Mouse (Mus musculus) limb, embryonic 14.5 days (tissue): ENCODE results near the gene Rpl35. TPM values are rescaled to one million over a fixed set of nuclear protein-coding genes. Genes with fewer than 3 reads are reported as not detected.
A peak's percentile ranks its signal among the peaks of the same experiment; 100 is the strongest.
"Not testable (repeated sequence)": the region's sequence is repeated elsewhere in the genome, so short reads cannot be mapped to it uniquely, and the experiment has no call there.

Experiments used
- ATAC-seq: fragments of 200-750 bp; cut with Nextera tagmentation; 2 replicates; pipeline ENCODE4 v1.8.0; 2017; ENCODE audit warnings: low read depth, moderate number of reproducible peaks, moderate TSS enrichment; ENCODE audit not compliant: low FRiP score
- DNase-seq: peaks from one replicate; pipeline ENCODE4 v3.0.0-alpha.2; 2015; ENCODE audit warnings: low spot score
- H3K27ac ChIP-seq: fragments of 300-500 bp; sonication (generic); replicated peaks from 2 replicates; pipeline ENCODE4 v1.5.1; 2014; ENCODE audit warnings: low read depth, mild to moderate bottlenecking, low read length, moderate library complexity, mixed read lengths
- H3K27me3 ChIP-seq: fragments of 300-500 bp; sonication (generic); 2 replicates; pipeline ENCODE4 v1.6.1; 2014; ENCODE audit warnings: low read length, mixed read lengths; ENCODE audit not compliant: control insufficient read depth, insufficient read depth
- H3K36me3 ChIP-seq: fragments of 300-500 bp; sonication (generic); 2 replicates; pipeline ENCODE4 v1.6.1; 2014; ENCODE audit warnings: mild to moderate bottlenecking, low read length, moderate library complexity, mixed read lengths; ENCODE audit not compliant: control insufficient read depth, insufficient read depth
- H3K4me1 ChIP-seq: fragments of 300-500 bp; sonication (generic); 2 replicates; pipeline ENCODE4 v1.6.1; 2014; ENCODE audit warnings: antibody characterized with exemption, low read length, mixed read lengths; ENCODE audit not compliant: control insufficient read depth, insufficient read depth
- H3K4me2 ChIP-seq: fragments of 300-500 bp; sonication (generic); replicated peaks from 2 replicates; pipeline ENCODE4 v1.6.1; 2014; ENCODE audit warnings: low read depth, mild to moderate bottlenecking, low read length, moderate library complexity; ENCODE audit not compliant: severe bottlenecking
- H3K4me3 ChIP-seq: fragments of 300-500 bp; sonication (generic); replicated peaks from 2 replicates; pipeline ENCODE4 v1.5.1; 2014; ENCODE audit warnings: low read length
- H3K9ac ChIP-seq: fragments of 300-500 bp; sonication (generic); 2 replicates; pipeline ENCODE4 v1.6.1; 2014; ENCODE audit warnings: mild to moderate bottlenecking, low read depth, low read length, moderate library complexity; ENCODE audit not compliant: severe bottlenecking
- H3K9me3 ChIP-seq: fragments of 300-500 bp; sonication (generic); 2 replicates; pipeline ENCODE4 v1.6.1; 2016; ENCODE audit warnings: low read length; ENCODE audit not compliant: control insufficient read depth
- POLR2A ChIP-seq: fragments of 200-500 bp; IDR thresholded peaks from 2 replicates; pipeline ENCODE4 v1.8.0; 2012; ENCODE audit warnings: inconsistent platforms, mild to moderate bottlenecking, moderate library complexity, borderline replicate concordance; ENCODE audit not compliant: insufficient read depth, insufficient read length; ENCODE audit errors: extremely low read depth
- WGBS: fragments of 180-500 bp; shearing (Covaris S2); extraction: QIAGEN DNeasy Blood & Tissue Kit; methylation state at CpG from one replicate; pipeline ENCODE4 v1.1.7; 2014; 5-methylcytosine and 5-hydroxymethylcytosine counted together
- polyA plus RNA-seq, 2 experiments: library from polyadenylated mRNA; depleted of rRNA in 1 of 2; stranded (reverse) in 1 of 2; unstranded in 1 of 2; fragments of >200 nt; fragmentation: Nextera tagmentation in 1 of 2; extraction: Ambion mirVana in 1 of 2; gene quantifications; 2 replicates each; pipeline versions ENCODE4 v1.2.1 to v1.2.3; 2012 to 2014

Rpl35 gene
- polyA plus RNA-seq, 2 experiments = 806 to 1,116 TPM

- Histone ChIP-seq H3K4me1 (peaks cover 10% of the 10 kb centered on the region), H3K27ac (no peak overlapping the region), H3K9me3 (no peaks in the 10 kb centered on the region), H3K4me2 (no peak overlapping the region), H3K4me3 (no peak overlapping the region), H3K36me3 (peaks cover 59% of the 10 kb centered on the region), H3K27me3 (no peaks in the 10 kb centered on the region), H3K9ac (no peak overlapping the region)
- TF ChIP-seq POLR2A = no peak
- no peak for ATAC-seq
- DNase-seq = no peak
- 87% methylated on average over 7 of the region's 7 CpGs for WGBS
Observed at GRCm38 (mm10) chr2:39012768-39013279, 7.4 kb upstream of the Rpl35 start.

- no peaks in the 10 kb centered on the region for H3K27me3 ChIP-seq
- H3K27ac ChIP-seq = no peak overlapping the region
- no peak for DNase-seq
- 83% methylated on average over 3 of the region's 3 CpGs for WGBS
- ATAC-seq = no peak
- H3K4me2 ChIP-seq = no peak overlapping the region
- H3K4me1 ChIP-seq = peaks cover 14% of the 10 kb centered on the region
- H3K9me3 ChIP-seq = no peaks in the 10 kb centered on the region
- peaks cover 50% of the 10 kb centered on the region for H3K36me3 ChIP-seq
- no peak overlapping the region for H3K4me3 ChIP-seq
- no peak for TF ChIP-seq POLR2A
- H3K9ac ChIP-seq = no peak overlapping the region
Observed at GRCm38 (mm10) chr2:39011971-39012370, 6.5 kb upstream of the Rpl35 start.

- Histone ChIP-seq H3K27me3 (no peaks in the 10 kb centered on the region), H3K9me3 (no peaks in the 10 kb centered on the region), H3K36me3 (peaks cover 44% of the 10 kb centered on the region), H3K4me3 (no peak overlapping the region), H3K4me1 (peaks cover 14% of the 10 kb centered on the region), H3K9ac (no peak overlapping the region), H3K4me2 (no peak overlapping the region), H3K27ac (no peak overlapping the region)
- ATAC-seq = no peak
- no peak for TF ChIP-seq POLR2A
- DNase-seq = no peak
Observed at GRCm38 (mm10) chr2:39011264-39011663, 5.8 kb upstream of the Rpl35 start.

- not testable (repeated sequence) for H3K9me3 ChIP-seq, DNase-seq, H3K4me3 ChIP-seq, H3K27me3 ChIP-seq, H3K4me2 ChIP-seq, H3K27ac ChIP-seq, H3K9ac ChIP-seq, ATAC-seq
- Histone ChIP-seq H3K36me3 (peaks cover 32% of the 10 kb centered on the region), H3K4me1 (peaks cover 21% of the 10 kb centered on the region)
- WGBS = 97% methylated on average over 5 of the region's 5 CpGs
Observed at GRCm38 (mm10) chr2:39010144-39010543, 4.7 kb upstream of the Rpl35 start.

GRCm38 (mm10) chr2:39008954-39009365 lies 3.5 kb upstream of the Rpl35 start:
- Histone ChIP-seq H3K4me1 (peaks cover 23% of the 10 kb centered on the region), H3K27me3 (no peaks in the 10 kb centered on the region), H3K9ac (peak overlapping the region; percentile 90), H3K27ac (peak overlapping the region; percentile 82; the same call in 1 of the 2 replicates), H3K36me3 (peaks cover 22% of the 10 kb centered on the region), H3K9me3 (no peaks in the 10 kb centered on the region), H3K4me2 (peak overlapping the region; percentile 62), H3K4me3 (peak overlapping the region; percentile 86)
- no peak for DNase-seq
- no peak for TF ChIP-seq POLR2A
- no peak for ATAC-seq
- WGBS = 25% methylated on average over 3 of the region's 3 CpGs

GRCm38 (mm10) chr2:39008350-39008851 lies 3.0 kb upstream of the Rpl35 start:
- peak overlapping the region; percentile 62 for H3K4me2 ChIP-seq
- H3K4me3 ChIP-seq = peak overlapping the region; percentile 86

More at GRCm38 (mm10) chr2:39008350-39008851, 3.0 kb upstream of the Rpl35 start:
- Histone ChIP-seq H3K4me1 (peaks cover 29% of the 10 kb centered on the region), H3K27me3 (no peaks in the 10 kb centered on the region), H3K36me3 (peaks cover 22% of the 10 kb centered on the region), H3K27ac (peak overlapping the region; percentile 82), H3K9me3 (no peaks in the 10 kb centered on the region), H3K9ac (peak overlapping the region; percentile 90)
- TF ChIP-seq POLR2A = no peak
- WGBS = 0% methylated on average over 16 of the region's 25 CpGs
- DNase-seq (no peak), ATAC-seq (peak; percentile 24)
